Mouse (Mus musculus): Measurements from ENCODE around the gene Car10. TPM values are rescaled to one million over a fixed set of nuclear protein-coding genes. Genes with fewer than 3 reads are reported as not detected.
A peak's percentile ranks its signal among the peaks of the same experiment; 100 is the strongest.

Car10 gene
- polyA plus RNA-seq, 1 experiment from 2014 or later: 5.8 TPM

DNA sequence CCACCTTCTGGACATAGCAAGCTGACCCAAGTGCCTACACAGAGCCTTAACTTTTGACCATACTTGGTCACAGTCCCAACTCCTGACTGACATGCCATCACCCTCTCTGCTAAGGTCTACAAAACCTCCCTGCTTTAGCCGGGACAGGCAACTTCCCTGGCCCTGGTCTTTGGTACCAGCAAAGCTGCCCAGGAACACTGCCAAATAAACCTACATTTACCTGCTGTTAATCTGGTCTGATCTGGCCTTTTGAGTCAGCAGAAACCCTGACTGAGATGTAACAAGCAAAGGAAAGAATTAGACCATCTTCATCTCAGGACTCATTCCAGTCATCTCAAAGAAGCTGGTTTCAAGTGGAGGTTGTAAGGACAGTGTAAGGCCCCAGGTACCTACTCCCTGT lies 212.2 kb downstream of the Car10 start:
- Histone ChIP-seq H3K9me3 (ENCODE audit: control insufficient read depth, low read length) (no peaks in the 10 kb centered on the region), H3K4me1 (replicated peaks; ENCODE audit: control insufficient read depth, insufficient read depth, low read length) (no peaks in the 10 kb centered on the region), H3K9ac (ENCODE audit: low read depth, low read length) (no peak overlapping the region), H3K27ac (ENCODE audit: low read depth, low read length) (no peak overlapping the region), H3K36me3 (ENCODE audit: control insufficient read depth, insufficient read depth, low read length) (no peaks in the 10 kb centered on the region), H3K4me3 (ENCODE audit: low read depth, low read length) (no peak overlapping the region), H3K4me2 (replicated peaks; ENCODE audit: low read depth, low read length) (no peak overlapping the region), H3K27me3 (ENCODE audit: control insufficient read depth, insufficient read depth, low read length) (no peaks in the 10 kb centered on the region)
- 80% methylated on average over 1 of the region's 1 CpGs for WGBS
- DNase-seq (ENCODE audit: low spot score) (no peak), ATAC-seq (ENCODE audit: low FRiP score) (no peak)

DNA sequence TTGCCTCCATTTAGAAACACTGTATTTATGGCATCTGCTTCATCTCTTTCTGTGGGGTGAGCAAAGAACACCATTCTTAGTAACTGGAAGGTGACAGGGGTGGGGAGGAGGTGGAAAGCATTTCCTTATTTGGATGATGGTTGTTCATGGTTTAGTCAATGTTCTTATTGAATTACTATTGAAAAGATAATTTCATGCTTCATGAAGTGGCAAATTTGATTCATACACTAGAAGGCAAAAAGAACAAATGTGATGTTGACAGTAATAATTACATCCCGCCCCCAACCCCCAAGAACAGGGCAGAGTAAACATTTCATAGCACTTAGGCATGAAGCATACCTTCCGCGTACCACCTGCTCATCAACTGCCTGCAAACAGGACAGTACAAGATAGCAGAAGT lies 239.9 kb downstream of the Car10 start:
- H3K4me3 ChIP-seq (ENCODE audit: low read depth, low read length): no peak overlapping the region
- no peaks in the 10 kb centered on the region for H3K27me3 ChIP-seq (ENCODE audit: control insufficient read depth, insufficient read depth, low read length)
- DNase-seq (ENCODE audit: low spot score) (no peak), ATAC-seq (ENCODE audit: low FRiP score) (no peak)
- no peak overlapping the region for H3K4me2 ChIP-seq (replicated peaks; ENCODE audit: low read depth, low read length)
- no peak overlapping the region for H3K27ac ChIP-seq (ENCODE audit: low read depth, low read length)
- H3K9me3 ChIP-seq (ENCODE audit: control insufficient read depth, low read length): no peaks in the 10 kb centered on the region
- WGBS: 83% methylated on average over 3 of the region's 3 CpGs
- no peaks in the 10 kb centered on the region for H3K4me1 ChIP-seq (replicated peaks; ENCODE audit: control insufficient read depth, insufficient read depth, low read length)
- no peaks in the 10 kb centered on the region for H3K36me3 ChIP-seq (ENCODE audit: control insufficient read depth, insufficient read depth, low read length)
- no peak overlapping the region for H3K9ac ChIP-seq (ENCODE audit: low read depth, low read length)

DNA sequence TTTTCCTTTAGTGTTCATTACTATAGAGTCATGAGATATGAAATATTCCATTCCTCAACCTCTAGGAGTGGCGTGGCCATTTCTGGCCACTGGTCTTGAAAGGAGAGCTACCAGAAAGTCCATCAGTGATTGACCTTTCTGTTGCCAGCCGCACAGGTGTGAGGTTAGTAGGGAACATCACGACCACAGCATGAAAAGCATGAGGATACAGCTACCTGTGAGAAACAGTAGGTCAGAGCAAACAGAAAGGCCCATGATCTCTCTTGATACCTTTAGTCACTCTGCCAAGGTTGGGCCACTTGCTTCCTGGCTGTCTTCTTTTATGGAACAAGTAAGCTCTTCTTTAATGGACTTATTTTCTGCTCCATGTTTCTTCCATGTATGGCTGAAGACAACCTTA lies 246.1 kb downstream of the Car10 start:
- Histone ChIP-seq H3K27me3 (ENCODE audit: control insufficient read depth, insufficient read depth, low read length) (no peaks in the 10 kb centered on the region), H3K4me3 (ENCODE audit: low read depth, low read length) (no peak overlapping the region), H3K36me3 (ENCODE audit: control insufficient read depth, insufficient read depth, low read length) (no peaks in the 10 kb centered on the region), H3K4me2 (replicated peaks; ENCODE audit: low read depth, low read length) (no peak overlapping the region), H3K27ac (ENCODE audit: low read depth, low read length) (no peak overlapping the region), H3K4me1 (replicated peaks; ENCODE audit: control insufficient read depth, insufficient read depth, low read length) (no peaks in the 10 kb centered on the region), H3K9ac (ENCODE audit: low read depth, low read length) (no peak overlapping the region), H3K9me3 (ENCODE audit: control insufficient read depth, low read length) (no peaks in the 10 kb centered on the region)
- ATAC-seq (ENCODE audit: low FRiP score) (no peak), DNase-seq (ENCODE audit: low spot score) (no peak)
- 84% methylated on average over 3 of the region's 3 CpGs for WGBS

DNA sequence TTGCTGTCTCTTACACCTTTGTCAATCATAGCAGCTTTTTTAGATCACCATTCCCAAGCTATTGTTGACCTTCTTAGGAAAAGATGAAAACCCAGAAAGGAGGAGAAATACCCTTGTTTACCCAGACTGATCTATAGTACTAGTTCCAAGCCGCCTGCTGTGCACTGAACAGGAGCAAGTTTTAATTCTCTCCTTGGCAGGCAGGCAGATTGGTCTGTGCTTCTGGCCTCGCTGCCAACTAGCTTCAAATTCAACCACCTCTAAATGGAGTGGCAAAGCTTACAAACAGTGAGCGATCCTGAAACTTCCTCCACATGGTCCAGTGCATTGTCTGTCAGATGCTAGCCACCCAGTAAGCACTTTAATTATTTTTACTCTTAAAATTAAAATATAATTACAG lies 247.0 kb downstream of the Car10 start:
- Histone ChIP-seq H3K27me3 (ENCODE audit: control insufficient read depth, insufficient read depth, low read length) (no peaks in the 10 kb centered on the region), H3K4me2 (replicated peaks; ENCODE audit: low read depth, low read length) (no peak overlapping the region), H3K9ac (ENCODE audit: low read depth, low read length) (no peak overlapping the region), H3K4me3 (ENCODE audit: low read depth, low read length) (no peak overlapping the region), H3K9me3 (ENCODE audit: control insufficient read depth, low read length) (no peaks in the 10 kb centered on the region), H3K27ac (ENCODE audit: low read depth, low read length) (no peak overlapping the region), H3K36me3 (ENCODE audit: control insufficient read depth, insufficient read depth, low read length) (no peaks in the 10 kb centered on the region), H3K4me1 (replicated peaks; ENCODE audit: control insufficient read depth, insufficient read depth, low read length) (no peaks in the 10 kb centered on the region)
- ATAC-seq (ENCODE audit: low FRiP score) (no peak), DNase-seq (ENCODE audit: low spot score) (no peak)
- 87% methylated on average over 3 of the region's 3 CpGs for WGBS

DNA sequence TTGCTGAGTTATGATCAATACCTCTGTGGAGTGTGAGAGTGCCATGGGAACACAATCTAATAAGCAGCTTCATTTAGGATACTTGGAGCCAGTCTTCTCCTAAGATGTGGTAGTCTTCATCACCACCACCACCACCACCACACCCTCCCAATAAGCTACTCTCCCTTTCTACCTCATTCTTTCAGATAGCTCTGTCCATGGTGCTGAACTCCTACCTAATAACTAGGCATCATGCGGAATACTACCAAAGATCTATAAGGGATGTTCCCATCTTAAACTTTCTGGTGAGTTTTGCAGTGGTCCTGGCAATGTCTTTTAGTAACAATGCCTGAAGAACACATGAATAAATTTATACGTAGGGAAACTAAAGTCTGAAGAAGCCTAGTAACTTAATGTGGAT lies 263.7 kb downstream of the Car10 start:
- no peaks in the 10 kb centered on the region for H3K9me3 ChIP-seq (ENCODE audit: control insufficient read depth, low read length)
- DNase-seq (ENCODE audit: low spot score) (peak; percentile 42), ATAC-seq (ENCODE audit: low FRiP score) (no peak)
- 74% methylated on average over 2 of the region's 2 CpGs for WGBS
- H3K4me1 ChIP-seq (replicated peaks; ENCODE audit: control insufficient read depth, insufficient read depth, low read length): no peaks in the 10 kb centered on the region
- no peak overlapping the region for H3K27ac ChIP-seq (ENCODE audit: low read depth, low read length)
- H3K36me3 ChIP-seq (ENCODE audit: control insufficient read depth, insufficient read depth, low read length): no peaks in the 10 kb centered on the region
- H3K27me3 ChIP-seq (ENCODE audit: control insufficient read depth, insufficient read depth, low read length): no peaks in the 10 kb centered on the region
- H3K9ac ChIP-seq (ENCODE audit: low read depth, low read length): no peak overlapping the region
- no peak overlapping the region for H3K4me2 ChIP-seq (replicated peaks; ENCODE audit: low read depth, low read length)
- H3K4me3 ChIP-seq (ENCODE audit: low read depth, low read length): no peak overlapping the region

DNA sequence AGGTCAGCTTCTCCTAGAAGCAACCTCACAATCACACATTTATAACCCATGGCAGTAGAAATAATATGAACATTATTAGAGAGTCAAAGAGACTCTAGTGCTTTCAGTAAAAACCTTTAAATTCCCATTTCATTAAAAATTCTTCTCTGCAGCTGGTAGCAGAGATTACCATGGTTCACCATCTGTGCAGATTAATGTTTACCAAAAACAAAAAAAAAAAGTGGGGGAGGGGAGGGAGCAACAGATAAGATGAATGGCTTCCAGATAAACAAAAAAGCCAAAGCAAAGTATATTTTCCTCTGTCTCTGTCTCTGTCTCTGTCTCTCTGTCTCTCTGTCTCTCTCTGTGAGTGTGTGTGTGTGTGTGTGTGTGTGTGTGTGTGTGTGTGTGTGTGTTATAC lies 266.3 kb downstream of the Car10 start:
- ATAC-seq (ENCODE audit: low FRiP score) (no peak), DNase-seq (ENCODE audit: low spot score) (no peak)
- Histone ChIP-seq H3K27ac (ENCODE audit: low read depth, low read length) (no peak overlapping the region), H3K4me2 (replicated peaks; ENCODE audit: low read depth, low read length) (no peak overlapping the region), H3K27me3 (ENCODE audit: control insufficient read depth, insufficient read depth, low read length) (no peaks in the 10 kb centered on the region), H3K4me1 (replicated peaks; ENCODE audit: control insufficient read depth, insufficient read depth, low read length) (no peaks in the 10 kb centered on the region), H3K9me3 (ENCODE audit: control insufficient read depth, low read length) (no peaks in the 10 kb centered on the region), H3K36me3 (ENCODE audit: control insufficient read depth, insufficient read depth, low read length) (no peaks in the 10 kb centered on the region), H3K9ac (ENCODE audit: low read depth, low read length) (no peak overlapping the region), H3K4me3 (ENCODE audit: low read depth, low read length) (no peak overlapping the region)

DNA sequence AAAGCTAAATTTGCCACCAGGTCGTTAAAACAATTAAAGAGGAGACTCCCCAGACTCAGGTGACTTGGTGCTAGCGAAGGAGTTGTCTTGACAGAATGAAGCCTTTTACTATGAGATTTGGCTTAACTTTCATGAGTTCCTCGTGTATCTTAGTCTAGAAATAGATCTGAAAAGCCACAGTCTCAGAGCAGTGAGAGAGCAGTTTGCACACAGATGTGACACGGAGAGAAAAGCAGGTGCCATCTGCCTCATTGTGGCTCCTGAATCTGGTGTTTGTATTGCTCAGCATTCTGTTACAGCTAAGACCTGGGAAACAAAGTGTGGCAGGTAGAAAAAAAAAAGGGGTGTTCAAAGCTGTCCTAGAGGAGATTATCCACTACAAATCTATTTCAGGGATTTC lies 269.4 kb downstream of the Car10 start:
- Histone ChIP-seq H3K9me3 (ENCODE audit: control insufficient read depth, low read length) (no peaks in the 10 kb centered on the region), H3K36me3 (ENCODE audit: control insufficient read depth, insufficient read depth, low read length) (no peaks in the 10 kb centered on the region), H3K4me3 (ENCODE audit: low read depth, low read length) (no peak overlapping the region), H3K27me3 (ENCODE audit: control insufficient read depth, insufficient read depth, low read length) (no peaks in the 10 kb centered on the region), H3K27ac (ENCODE audit: low read depth, low read length) (no peak overlapping the region), H3K4me1 (replicated peaks; ENCODE audit: control insufficient read depth, insufficient read depth, low read length) (no peaks in the 10 kb centered on the region), H3K9ac (ENCODE audit: low read depth, low read length) (no peak overlapping the region), H3K4me2 (replicated peaks; ENCODE audit: low read depth, low read length) (no peak overlapping the region)
- DNase-seq (ENCODE audit: low spot score) (no peak), ATAC-seq (ENCODE audit: low FRiP score) (no peak)
- 67% methylated on average over 4 of the region's 4 CpGs for WGBS

DNA sequence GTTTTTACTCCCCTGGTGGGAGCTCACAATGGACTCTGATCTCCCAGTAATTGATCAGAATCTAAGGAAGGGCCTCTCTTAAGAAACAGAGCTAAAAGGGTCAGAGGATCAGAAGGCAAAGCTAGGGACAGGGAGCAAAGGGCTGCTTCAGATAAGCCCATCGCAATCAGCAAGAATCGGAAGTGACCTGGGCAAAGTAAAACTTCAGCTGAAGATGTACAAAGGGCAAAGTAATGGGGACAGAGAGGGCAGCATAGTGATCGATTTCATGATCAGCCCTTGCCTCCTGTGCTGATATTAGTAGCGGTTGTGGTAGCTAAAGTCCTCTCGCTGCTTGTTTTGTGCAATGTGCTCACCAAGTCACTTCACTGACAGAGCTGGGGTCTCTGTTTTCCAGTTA lies 269.9 kb downstream of the Car10 start:
- no peaks in the 10 kb centered on the region for H3K27me3 ChIP-seq (ENCODE audit: control insufficient read depth, insufficient read depth, low read length)
- no peak overlapping the region for H3K4me3 ChIP-seq (ENCODE audit: low read depth, low read length)
- WGBS: 63% methylated on average over 5 of the region's 5 CpGs
- no peak for ATAC-seq (ENCODE audit: low FRiP score)
- H3K9ac ChIP-seq (ENCODE audit: low read depth, low read length): no peak overlapping the region
- H3K36me3 ChIP-seq (ENCODE audit: control insufficient read depth, insufficient read depth, low read length): no peaks in the 10 kb centered on the region
- H3K4me1 ChIP-seq (replicated peaks; ENCODE audit: control insufficient read depth, insufficient read depth, low read length): no peaks in the 10 kb centered on the region
- no peak for DNase-seq (ENCODE audit: low spot score)
- H3K27ac ChIP-seq (ENCODE audit: low read depth, low read length): no peak overlapping the region
- H3K4me2 ChIP-seq (replicated peaks; ENCODE audit: low read depth, low read length): no peak overlapping the region
- H3K9me3 ChIP-seq (ENCODE audit: control insufficient read depth, low read length): no peaks in the 10 kb centered on the region

DNA sequence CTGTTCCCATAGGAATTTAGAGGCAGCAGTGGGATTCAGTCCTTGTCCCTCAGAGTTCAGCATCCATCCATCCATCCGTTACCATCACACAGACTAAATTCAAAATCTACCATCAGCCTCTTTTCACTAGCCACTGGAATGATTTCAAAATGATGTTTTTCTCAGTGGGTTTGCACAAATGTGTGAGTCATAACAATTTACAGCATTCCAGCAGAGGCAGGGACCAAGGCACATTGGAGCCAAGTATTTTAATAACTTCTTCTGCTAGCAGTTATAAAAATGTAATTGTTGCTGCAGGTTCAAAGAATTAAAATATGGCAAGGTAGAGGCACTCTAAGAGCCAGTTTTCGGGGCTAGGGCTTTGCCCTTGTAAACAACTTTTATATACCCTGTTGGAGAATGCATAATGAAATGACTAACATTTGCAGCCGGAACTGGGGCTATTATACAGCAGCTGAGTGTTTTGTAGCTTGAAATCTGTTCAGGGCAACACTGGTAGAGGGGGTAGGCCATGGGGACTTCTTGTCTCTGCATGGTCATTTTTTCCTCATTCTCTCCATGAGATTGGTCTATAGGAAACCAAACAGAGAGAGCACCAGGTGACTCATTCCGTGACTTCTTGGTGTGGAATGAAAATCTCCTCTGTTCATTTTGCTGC lies 276.0 kb downstream of the Car10 start:
- WGBS: 84% methylated on average over 4 of the region's 4 CpGs
- no peak overlapping the region for H3K4me2 ChIP-seq (replicated peaks; ENCODE audit: low read depth, low read length)
- DNase-seq (ENCODE audit: low spot score) (no peak), ATAC-seq (ENCODE audit: low FRiP score) (no peak)
- H3K9ac ChIP-seq (ENCODE audit: low read depth, low read length): no peak overlapping the region
- no peaks in the 10 kb centered on the region for H3K27me3 ChIP-seq (ENCODE audit: control insufficient read depth, insufficient read depth, low read length)
- H3K27ac ChIP-seq (ENCODE audit: low read depth, low read length): no peak overlapping the region
- no peaks in the 10 kb centered on the region for H3K9me3 ChIP-seq (ENCODE audit: control insufficient read depth, low read length)
- no peaks in the 10 kb centered on the region for H3K4me1 ChIP-seq (replicated peaks; ENCODE audit: control insufficient read depth, insufficient read depth, low read length)
- no peaks in the 10 kb centered on the region for H3K36me3 ChIP-seq (ENCODE audit: control insufficient read depth, insufficient read depth, low read length)
- H3K4me3 ChIP-seq (ENCODE audit: low read depth, low read length): no peak overlapping the region

All from hindbrain, embryonic 11.5 days (tissue).